Mouse (Mus musculus) G1E-ER4 (cell line): Measurements from ENCODE around the gene Tyr. TPM values are rescaled to one million over a fixed set of nuclear protein-coding genes. Genes with fewer than 3 reads are reported as not detected.

Source experiments
- GATA1 ChIP-seq: IDR thresholded peaks from one replicate; pipeline ENCODE4 v1.8.0; 2012; ENCODE audit warnings: low read length, inconsistent platforms
- polyA plus RNA-seq: library from polyadenylated mRNA; stranded (reverse); fragments of >175 nt; gene quantifications from 2 replicates; pipeline ENCODE4 v1.2.3, GENCODE M21; 2012

The Tyr gene
- polyA plus RNA-seq: not detected in 2 replicates

- TF ChIP-seq GATA1: no peak
Measured at GRCm38 (mm10) chr7:87493412-87493811, at the start of gene Tyr. TSS of gene Tyr (minus strand) at chr7:87493512.

- no peak for TF ChIP-seq GATA1
Measured at GRCm38 (mm10) chr7:87539031-87539430, 45.7 kb upstream of the Tyr start.

GRCm38 (mm10) chr7:87494124-87494682 lies 891 bp upstream of the Tyr start:
- no peak for TF ChIP-seq GATA1

- no peak for TF ChIP-seq GATA1
Measured at GRCm38 (mm10) chr7:87488024-87488423, 5.3 kb downstream of the Tyr start.

GRCm38 (mm10) chr7:87413271-87413670 lies 80.0 kb downstream of the Tyr start:
- TF ChIP-seq GATA1: no peak

- no peak for TF ChIP-seq GATA1
Measured at GRCm38 (mm10) chr7:87397023-87397422, 96.3 kb downstream of the Tyr start.

- no peak for TF ChIP-seq GATA1
Measured at GRCm38 (mm10) chr7:87374935-87375334, 118.4 kb downstream of the Tyr start.

Other genes with a start within 250 kb of the Tyr start
- gene Nox4, start 247.4 kb downstream of the Tyr start, polyA plus RNA-seq: not detected in 2 replicates
- gene Grm5, start 90.7 kb upstream of the Tyr start, polyA plus RNA-seq: not detected in 2 replicates